Mouse (Mus musculus) urinary bladder, postnatal 10 days (tissue): ENCODE results near the gene Klra3.
"Not testable (repeated sequence)": the region's sequence is repeated elsewhere in the genome, so short reads cannot be mapped to it uniquely, and the experiment has no call there.

ENCODE experiments used
- DNase-seq: peaks from one replicate; pipeline ENCODE4 v3.0.0; 2022; ENCODE audit warnings: low spot score

Klra3 gene

DNA sequence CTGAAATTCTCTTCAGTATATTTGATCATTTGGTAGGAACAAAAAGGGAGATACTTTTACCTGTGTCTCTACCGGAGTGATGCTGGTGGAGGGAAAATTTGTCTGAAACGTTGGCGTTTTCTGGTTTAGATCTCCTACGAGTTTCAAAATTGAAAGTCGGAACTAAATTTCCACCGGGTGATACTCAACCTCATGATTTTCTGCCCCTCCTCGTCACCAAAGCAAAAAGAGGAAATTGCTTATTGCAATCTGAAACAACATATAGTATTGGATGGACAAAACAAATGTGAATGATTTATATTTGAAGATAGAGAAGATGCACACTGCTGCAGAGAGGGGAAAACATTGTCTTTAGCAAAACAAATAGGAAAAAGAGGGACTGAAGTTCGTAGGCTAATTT is at the start of gene Klra3:
Gene Klra3 (minus strand): TSS at position 164 of the 400 bp plus-strand sequence.
- DNase-seq = no peak

DNA sequence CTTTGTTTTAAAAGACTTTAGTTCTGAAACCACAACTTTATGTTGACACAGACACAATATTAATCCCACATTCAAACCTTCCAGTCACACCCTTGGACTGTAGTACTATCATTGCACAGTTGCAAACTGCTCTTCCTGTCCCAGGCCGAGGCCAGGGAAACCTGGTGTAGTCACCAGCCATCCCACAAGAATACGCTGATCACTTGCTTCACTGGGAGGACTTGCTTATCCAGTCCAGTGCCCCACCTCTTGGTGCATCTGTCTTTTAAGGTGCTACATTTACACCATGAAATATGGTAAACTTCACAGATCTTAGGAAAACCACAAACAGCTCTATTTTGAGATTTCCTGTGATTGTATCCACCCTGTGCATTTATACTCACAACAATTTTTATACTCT is 49.4 kb upstream of the Klra3 start, which contains the start of gene Klra1:
Gene Klra1 (minus strand): TSS at position 125 of the 400 bp plus-strand sequence.
- DNase-seq = no peak

GRCm38 (mm10) chr6:130385803-130386202 is 48.4 kb upstream of the Klra3 start:
- no peak for DNase-seq

DNA sequence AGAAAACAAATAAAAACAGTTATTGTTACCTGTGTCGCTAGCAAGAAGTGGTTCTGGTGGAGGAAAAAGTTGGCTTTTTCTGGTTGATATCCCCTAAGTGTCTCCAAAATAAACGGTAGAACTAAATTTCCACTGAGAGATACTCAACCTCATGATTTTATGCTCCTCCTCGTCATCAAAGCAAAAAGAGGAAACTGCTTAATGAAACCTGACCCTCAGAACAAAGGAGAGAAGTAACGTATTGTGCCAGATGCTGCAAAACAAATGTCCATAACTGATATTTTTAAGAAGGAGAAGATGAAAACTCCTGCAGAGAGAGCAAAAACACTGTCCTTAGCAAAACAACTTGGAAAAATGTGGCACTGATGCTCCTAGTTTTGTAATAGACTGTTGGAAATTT is 45.0 kb upstream of the Klra3 start:
- no peak for DNase-seq

- not testable (repeated sequence) for DNase-seq
Observed at GRCm38 (mm10) chr6:130345381-130345780, 8.0 kb upstream of the Klra3 start.

- DNase-seq = not testable (repeated sequence)
Observed at GRCm38 (mm10) chr6:130341973-130342372, 4.6 kb upstream of the Klra3 start.

- DNase-seq = no peak
Observed at GRCm38 (mm10) chr6:130287984-130288649, 49.3 kb downstream of the Klra3 start.

DNA sequence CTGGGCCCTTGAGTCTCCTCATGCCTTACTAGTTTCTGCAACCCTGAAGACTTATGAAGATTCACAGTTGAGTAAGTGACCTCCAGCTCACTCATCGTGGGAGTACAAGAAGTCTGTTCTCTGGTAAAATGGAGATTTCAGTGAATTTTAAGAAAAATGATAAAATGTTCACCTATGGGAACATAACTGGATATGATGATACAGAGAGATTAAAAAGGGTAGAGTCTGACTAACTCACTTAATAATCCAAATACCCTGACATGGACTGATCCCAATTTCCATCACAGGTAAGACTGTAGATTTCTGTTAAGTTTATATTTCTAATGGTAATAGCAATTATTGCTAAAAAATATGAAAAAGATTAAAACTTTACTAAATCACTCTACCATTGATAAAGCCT is 55.5 kb downstream of the Klra3 start, which contains the start of gene Klra10:
Gene Klra10 (minus strand): TSS at position 101 of the 400 bp plus-strand sequence.
- DNase-seq = not testable (repeated sequence)
